Mouse (Mus musculus) hindbrain, postnatal 0 days (tissue): ENCODE data around the gene Gm49486. TPM values are rescaled to one million over a fixed set of nuclear protein-coding genes. Genes with fewer than 3 reads are reported as not detected.
A peak's percentile ranks its signal among the peaks of the same experiment; 100 is the strongest.

Experiments used
- ATAC-seq: fragments of 200-750 bp; cut with Nextera tagmentation; 2 replicates; pipeline ENCODE4 v1.8.0; 2017; ENCODE audit warnings: mild to moderate bottlenecking, moderate TSS enrichment, moderate library complexity
- DNase-seq: peaks from one replicate; pipeline ENCODE4 v3.0.0-alpha.2; 2015; ENCODE audit warnings: low spot score
- H3K27ac ChIP-seq: fragments of 300-500 bp; sonication (generic); 2 replicates; pipeline ENCODE4 v1.5.1; 2014; ENCODE audit warnings: mild to moderate bottlenecking
- H3K27me3 ChIP-seq: fragments of 300-500 bp; sonication (generic); 2 replicates; pipeline ENCODE4 v1.6.1; 2014; ENCODE audit warnings: low read length, mixed read lengths; ENCODE audit not compliant: insufficient read depth
- H3K36me3 ChIP-seq: fragments of 300-500 bp; sonication (generic); 2 replicates; pipeline ENCODE4 v1.6.1; 2014; ENCODE audit warnings: low read length, mixed read lengths; ENCODE audit not compliant: insufficient read depth
- H3K4me1 ChIP-seq: fragments of 300-500 bp; sonication (generic); 2 replicates; pipeline ENCODE4 v1.6.1; 2014; ENCODE audit warnings: antibody characterized with exemption, low read length, mixed read lengths; ENCODE audit not compliant: insufficient read depth
- H3K4me2 ChIP-seq: fragments of 300-500 bp; sonication (generic); 2 replicates; pipeline ENCODE4 v1.6.1; 2014; ENCODE audit warnings: low read depth, mild to moderate bottlenecking, low read length, moderate library complexity, mixed read lengths
- H3K4me3 ChIP-seq: fragments of 300-500 bp; sonication (generic); 2 replicates; pipeline ENCODE4 v1.5.1; 2014; ENCODE audit warnings: low read length
- H3K9ac ChIP-seq: fragments of 300-500 bp; sonication (generic); replicated peaks from 2 replicates; pipeline ENCODE4 v1.6.1; 2014; ENCODE audit warnings: mild to moderate bottlenecking, low read length, moderate library complexity, mixed read lengths
- H3K9me3 ChIP-seq: fragments of 300-500 bp; sonication (generic); 2 replicates; pipeline ENCODE4 v1.6.1; 2016; ENCODE audit warnings: low read length, mixed read lengths
- CTCF ChIP-seq: IDR thresholded peaks from 2 replicates; pipeline ENCODE4 v1.5.1; 2016; ENCODE audit warnings: antibody characterized with exemption, control low read depth, low read depth
- WGBS: fragments of 180-500 bp; shearing (Covaris S2); extraction: QIAGEN DNeasy Blood & Tissue Kit; methylation state at CpG from one replicate; pipeline ENCODE4 v1.1.7; 2014; 5-methylcytosine and 5-hydroxymethylcytosine counted together
- polyA plus RNA-seq: library from polyadenylated mRNA; unstranded; fragments of >200 nt; fragmentation: Nextera tagmentation; extraction: Ambion mirVana; gene quantifications from 2 replicates; pipeline ENCODE4 v1.2.1, GENCODE M21; 2015
- total RNA-seq: library from RNA; depleted of rRNA; stranded (reverse); fragments of >200 nt; gene quantifications from 2 replicates; pipeline ENCODE4 v1.2.3, GENCODE M21; 2014

Gene Gm49486
- total and polyA plus RNA-seq, 2 experiments from 2014 or later, result 1.7 to 2.1 TPM

- DNase-seq, result no peak
- Histone ChIP-seq H3K4me2 (no peak overlapping the region), H3K27me3 (no peaks in the 10 kb centered on the region), H3K9me3 (no peaks in the 10 kb centered on the region), H3K4me1 (no peaks in the 10 kb centered on the region), H3K36me3 (no peaks in the 10 kb centered on the region), H3K27ac (no peak overlapping the region), H3K4me3 (no peak overlapping the region), H3K9ac (no peak overlapping the region)
- no peak for ATAC-seq
- TF ChIP-seq CTCF, result no peak
- WGBS, result 75% methylated on average over 3 of the region's 3 CpGs
Observed at GRCm38 (mm10) chr15:79288387-79288786, 59.2 kb downstream of the Gm49486 start.

- WGBS, result 96% methylated on average over 12 of the region's 12 CpGs
- Histone ChIP-seq H3K27ac (no peak overlapping the region), H3K4me2 (no peak overlapping the region), H3K4me3 (no peak overlapping the region), H3K36me3 (no peaks in the 10 kb centered on the region), H3K9me3 (no peaks in the 10 kb centered on the region), H3K9ac (no peak overlapping the region), H3K27me3 (no peaks in the 10 kb centered on the region), H3K4me1 (no peaks in the 10 kb centered on the region)
- no peak for TF ChIP-seq CTCF
- ATAC-seq (no peak), DNase-seq (no peak)
Observed at GRCm38 (mm10) chr15:79289441-79289840, 60.2 kb downstream of the Gm49486 start.

GRCm38 (mm10) chr15:79290340-79290739, 61.1 kb downstream of the Gm49486 start:
- peak; percentile 19; the same call in 1 of the 2 replicates for TF ChIP-seq CTCF
- Histone ChIP-seq H3K27ac (no peak overlapping the region), H3K4me2 (no peak overlapping the region), H3K27me3 (no peaks in the 10 kb centered on the region), H3K4me1 (no peaks in the 10 kb centered on the region), H3K9me3 (no peaks in the 10 kb centered on the region), H3K36me3 (no peaks in the 10 kb centered on the region), H3K9ac (no peak overlapping the region), H3K4me3 (no peak overlapping the region)
- 80% methylated on average over 3 of the region's 3 CpGs for WGBS
- DNase-seq, result no peak
- ATAC-seq, result no peak

- 91% methylated on average over 9 of the region's 9 CpGs for WGBS
- no peaks in the 10 kb centered on the region for H3K36me3 ChIP-seq
- no peak for DNase-seq
- no peak for ATAC-seq
- no peak overlapping the region for H3K9ac ChIP-seq
- no peak overlapping the region for H3K27ac ChIP-seq
- H3K4me3 ChIP-seq, result no peak overlapping the region
- TF ChIP-seq CTCF, result no peak
- H3K9me3 ChIP-seq, result no peaks in the 10 kb centered on the region
- no peak overlapping the region for H3K4me2 ChIP-seq
- H3K4me1 ChIP-seq, result no peaks in the 10 kb centered on the region
- H3K27me3 ChIP-seq, result no peaks in the 10 kb centered on the region
Observed at GRCm38 (mm10) chr15:79292779-79293178, 63.6 kb downstream of the Gm49486 start.

- no peak overlapping the region for H3K9ac ChIP-seq
- no peaks in the 10 kb centered on the region; the same call in 1 of the 2 replicates for H3K36me3 ChIP-seq
- 81% methylated on average over 6 of the region's 6 CpGs for WGBS
- H3K27me3 ChIP-seq, result no peaks in the 10 kb centered on the region
- TF ChIP-seq CTCF, result no peak
- no peak overlapping the region for H3K4me2 ChIP-seq
- no peak for ATAC-seq
- no peak overlapping the region for H3K4me3 ChIP-seq
- no peak for DNase-seq
- no peak overlapping the region for H3K27ac ChIP-seq
- no peaks in the 10 kb centered on the region for H3K9me3 ChIP-seq
- no peaks in the 10 kb centered on the region for H3K4me1 ChIP-seq
Observed at GRCm38 (mm10) chr15:79298553-79298952, 69.4 kb downstream of the Gm49486 start.

- Histone ChIP-seq H3K36me3 (no peaks in the 10 kb centered on the region; the same call in 1 of the 2 replicates), H3K9ac (no peak overlapping the region), H3K4me2 (no peak overlapping the region), H3K4me1 (no peaks in the 10 kb centered on the region), H3K9me3 (no peaks in the 10 kb centered on the region), H3K4me3 (no peak overlapping the region), H3K27me3 (no peaks in the 10 kb centered on the region), H3K27ac (no peak overlapping the region)
- DNase-seq (no peak), ATAC-seq (no peak)
- TF ChIP-seq CTCF, result no peak
- WGBS, result 86% methylated on average over 2 of the region's 2 CpGs
Observed at GRCm38 (mm10) chr15:79299563-79300155, 70.5 kb downstream of the Gm49486 start.

GRCm38 (mm10) chr15:79303725-79304124, 74.5 kb downstream of the Gm49486 start:
- ATAC-seq (no peak), DNase-seq (no peak)
- Histone ChIP-seq H3K27me3 (no peaks in the 10 kb centered on the region), H3K27ac (no peak overlapping the region), H3K4me1 (no peaks in the 10 kb centered on the region), H3K9ac (no peak overlapping the region), H3K36me3 (no peaks in the 10 kb centered on the region), H3K9me3 (no peaks in the 10 kb centered on the region), H3K4me3 (no peak overlapping the region), H3K4me2 (no peak overlapping the region)
- WGBS, result 85% methylated on average over 8 of the region's 8 CpGs
- no peak for TF ChIP-seq CTCF
